Mouse (Mus musculus) gastrocnemius, adult 8-10 months (tissue): ENCODE measurements around the gene Lrrc23. TPM values are rescaled to one million over a fixed set of nuclear protein-coding genes. Genes with fewer than 3 reads are reported as not detected.
A peak's percentile ranks its signal among the peaks of the same experiment; 100 is the strongest.

Experiments used
- DNase-seq, 2 experiments: peaks; one replicate each; pipeline ENCODE4 v3.0.0; 2022; ENCODE audit warnings: low spot score in 2 of 2
- total RNA-seq, 4 experiments: library from RNA; stranded (reverse); gene quantifications; 2 replicates each; pipeline ENCODE4 v1.2.4; 2022

Lrrc23 gene
- total RNA-seq, 4 experiments from 2014 or later: not detected

GRCm38 (mm10) chr6:124769101-124769765 is 10.3 kb downstream of the Lrrc23 start, which contains the start of gene Eno2:
Gene Eno2, minus strand, starts transcription at chr6:124769673.
- no peak for DNase-seq

- no peak for DNase-seq
These were observed 10.9 kb downstream of the Lrrc23 start for GRCm38 (mm10) chr6:124768704-124769044.

GRCm38 (mm10) chr6:124767920-124768703 is 11.4 kb downstream of the Lrrc23 start:
- DNase-seq: no peak

- DNase-seq: no peak
These were observed 12.0 kb downstream of the Lrrc23 start for GRCm38 (mm10) chr6:124767536-124767919.

- DNase-seq: no peak
These were observed 13.6 kb downstream of the Lrrc23 start for GRCm38 (mm10) chr6:124765951-124766350.

GRCm38 (mm10) chr6:124759259-124759658 is 20.3 kb downstream of the Lrrc23 start:
- peak; percentile 75 to 77 for DNase-seq

- no peak for DNase-seq
These were observed 20.7 kb downstream of the Lrrc23 start for GRCm38 (mm10) chr6:124758849-124759232.

- peak in 1 of 2 experiments; percentile 24 for DNase-seq
These were observed 21.3 kb downstream of the Lrrc23 start for GRCm38 (mm10) chr6:124757909-124758848.

- no peak for DNase-seq
These were observed 22.1 kb downstream of the Lrrc23 start for GRCm38 (mm10) chr6:124757351-124757880.

GRCm38 (mm10) chr6:124756652-124757350 is 22.7 kb downstream of the Lrrc23 start:
- DNase-seq: peak; percentile 63 to 71

GRCm38 (mm10) chr6:124755831-124756595 is 23.5 kb downstream of the Lrrc23 start, which contains the start of the genes Gm45234 and Atn1:
Gene Gm45234, minus strand, starts transcription at chr6:124756021.
Gene Atn1, minus strand, starts transcription at chr6:124756524.
- DNase-seq: peak in 1 of 2 experiments; percentile 56

- no peak for DNase-seq
These were observed 24.2 kb downstream of the Lrrc23 start for GRCm38 (mm10) chr6:124755306-124755705.

GRCm38 (mm10) chr6:124753861-124754260 is 25.7 kb downstream of the Lrrc23 start:
- DNase-seq: no peak

GRCm38 (mm10) chr6:124750405-124750804 is 29.1 kb downstream of the Lrrc23 start:
- DNase-seq: no peak

GRCm38 (mm10) chr6:124746654-124747632 is 32.6 kb downstream of the Lrrc23 start:
- no peak for DNase-seq

- DNase-seq: no peak
These were observed 33.3 kb downstream of the Lrrc23 start for GRCm38 (mm10) chr6:124746296-124746605.

- DNase-seq: peak; percentile 87 to 93
These were observed 33.8 kb downstream of the Lrrc23 start for GRCm38 (mm10) chr6:124745490-124746295.

- peak in 1 of 2 experiments; percentile 21 for DNase-seq
These were observed 34.7 kb downstream of the Lrrc23 start for GRCm38 (mm10) chr6:124744755-124745321.
